Mouse (Mus musculus): ENCODE data around the gene Ssrp1.

Ssrp1 gene

DNA sequence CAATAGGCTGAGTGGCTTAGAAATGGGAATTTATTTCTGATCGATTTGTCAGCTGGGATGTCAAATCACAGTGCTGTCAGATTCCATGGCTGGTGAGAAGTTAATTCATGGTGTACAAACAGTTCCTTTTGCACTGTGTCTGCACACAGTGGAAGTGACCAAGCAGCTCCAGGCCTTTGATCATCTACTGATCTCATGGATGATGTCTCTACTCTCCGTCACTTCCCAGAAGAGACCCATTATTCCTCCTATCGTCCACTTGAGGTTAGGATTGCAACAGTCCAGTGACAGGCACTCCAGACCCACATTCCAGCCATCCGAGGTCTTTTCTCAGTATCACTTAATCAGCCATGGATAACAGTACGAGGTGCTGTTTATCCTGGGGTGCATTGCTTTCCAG lies 36.7 kb downstream of the Ssrp1 start:
- DNase-seq (ENCODE audit: low read depth, low spot score) = no peak

DNA sequence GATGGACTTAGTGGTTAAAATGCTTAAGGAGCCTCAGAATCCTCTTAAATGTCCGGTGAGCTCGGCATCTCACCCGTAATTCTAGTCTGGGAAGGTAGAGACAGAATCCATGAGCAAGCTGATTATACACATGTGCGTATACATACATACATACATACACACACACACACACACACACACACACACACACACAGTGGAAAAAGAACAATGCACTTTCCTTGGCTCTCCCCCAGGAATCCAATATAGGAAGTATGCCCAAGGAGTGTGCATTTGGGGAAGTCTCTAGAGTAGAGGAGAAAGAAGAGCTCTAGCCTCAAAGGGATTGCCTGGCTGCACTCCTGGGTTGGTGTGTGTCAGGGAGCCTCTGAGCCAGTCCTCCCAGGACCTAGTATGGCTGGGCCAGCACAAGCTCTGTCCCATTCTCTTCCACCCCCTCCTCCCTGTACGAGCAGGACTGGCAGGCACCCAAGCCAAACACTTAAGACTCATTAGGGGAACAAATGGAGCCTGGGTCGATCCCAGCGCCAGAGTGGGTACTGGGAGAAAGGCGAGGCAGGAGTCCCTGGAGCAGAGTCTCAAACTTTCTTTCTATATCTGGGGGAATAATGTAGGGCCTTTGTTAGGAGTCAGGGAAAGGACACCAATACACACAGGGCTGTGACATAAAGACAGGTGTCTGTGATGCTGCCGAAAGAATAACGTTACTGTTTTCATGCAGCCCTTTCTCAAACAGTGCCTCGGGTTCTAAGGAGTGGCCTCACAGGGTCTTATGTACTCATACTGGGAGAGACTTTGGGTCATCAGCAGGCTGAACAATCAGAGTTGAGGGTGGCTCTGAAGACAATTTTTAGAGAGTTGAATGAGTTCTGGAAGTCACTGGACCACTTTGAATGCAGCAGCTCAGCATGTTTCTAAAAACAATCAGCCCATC lies 51.9 kb downstream of the Ssrp1 start:
- DNase-seq (ENCODE audit: low read depth, low spot score) = no peak

DNA sequence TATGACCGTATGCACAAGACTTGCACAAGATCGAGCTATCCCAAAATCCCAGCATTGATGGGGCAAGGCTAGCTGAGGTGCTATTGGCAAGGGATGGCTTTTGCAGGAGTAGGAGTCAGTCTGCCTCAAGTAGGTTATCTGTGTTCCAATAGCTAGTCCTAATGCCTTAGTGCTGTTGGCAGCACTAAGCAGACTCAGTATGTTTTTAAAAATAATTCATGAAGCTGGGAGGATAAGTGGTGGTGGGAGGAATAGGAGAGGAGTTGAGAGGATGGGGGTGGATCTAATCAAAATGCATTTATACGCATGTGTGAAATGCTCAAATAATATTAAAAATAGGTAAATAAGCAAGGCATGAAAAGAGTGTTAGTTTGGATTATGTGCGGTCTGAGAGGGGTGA lies 54.3 kb downstream of the Ssrp1 start:
- no peak for DNase-seq (ENCODE audit: low read depth, low spot score)

DNA sequence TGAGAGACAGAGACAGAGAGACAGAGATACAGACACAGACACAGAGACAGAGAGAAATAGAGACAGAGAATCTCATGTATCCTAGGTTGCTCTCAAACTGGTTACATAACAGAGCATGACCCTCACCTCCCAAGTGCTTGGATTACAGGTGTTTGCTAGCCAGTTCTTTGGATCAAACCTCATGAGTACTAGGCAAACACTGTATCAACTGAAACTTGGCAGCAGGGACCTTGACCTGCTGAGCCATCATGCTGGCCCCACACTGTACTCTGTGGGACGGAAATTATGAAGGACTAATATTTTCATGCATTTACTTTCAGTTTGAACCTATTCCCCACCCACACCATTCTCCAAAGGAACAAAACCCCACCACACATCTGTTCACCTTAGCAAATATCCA lies 56.3 kb downstream of the Ssrp1 start:
- no peak for DNase-seq (ENCODE audit: low read depth, low spot score)

DNA sequence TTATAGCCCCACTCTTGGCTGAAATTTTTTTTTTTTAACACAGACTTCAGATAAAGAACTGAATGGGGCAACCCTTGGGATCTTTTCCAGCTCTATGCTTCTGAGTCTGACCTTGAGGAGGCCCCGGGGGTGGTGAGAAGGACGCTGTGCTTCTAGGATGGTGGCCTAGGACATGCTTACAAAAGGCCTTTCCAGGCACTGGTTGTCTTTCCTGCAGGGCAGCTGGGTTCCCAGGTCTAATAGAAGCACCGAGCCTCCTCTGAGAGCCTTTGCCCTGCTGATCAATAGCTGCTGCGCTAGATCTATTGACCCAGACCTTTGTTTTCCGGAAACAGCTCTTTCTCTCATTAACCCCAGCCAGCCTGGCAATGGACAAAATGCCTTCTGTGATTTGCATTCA lies 58.9 kb downstream of the Ssrp1 start:
- no peak for DNase-seq (ENCODE audit: low read depth, low spot score)

All from 3T3-L1 (cell line).